Mouse (Mus musculus): Measurements from ENCODE around the gene Adamtsl2.

GRCm38 (mm10) chr2:27088071-27088644, 9.0 kb downstream of the Adamtsl2 start:
- TF ChIP-seq CTCF (IDR thresholded peaks at IDR 0.05; ENCODE audit: low read depth): no peak
- no peak for TF ChIP-seq EP300 (IDR thresholded peaks at IDR 0.05; ENCODE audit: low read depth)

All from liver, embryonic 14.5 days (tissue).